Mouse (Mus musculus): Measurements from ENCODE around the gene Eif3l.
A peak's percentile ranks its signal among the peaks of the same experiment; 100 is the strongest.

The Eif3l gene

GRCm38 (mm10) chr15:79093083-79093839 is 18.3 kb downstream of the Eif3l start:
- peak; percentile 75 for DNase-seq (ENCODE audit: low read depth, low spot score)

GRCm38 (mm10) chr15:79095483-79095882 is 20.5 kb downstream of the Eif3l start:
- peak; percentile 37 for DNase-seq (ENCODE audit: low read depth, low spot score)

GRCm38 (mm10) chr15:79096556-79096955 is 21.6 kb downstream of the Eif3l start:
- DNase-seq (ENCODE audit: low read depth, low spot score) = no peak

- DNase-seq (ENCODE audit: low read depth, low spot score) = no peak
These were observed 22.2 kb downstream of the Eif3l start for GRCm38 (mm10) chr15:79097135-79097534.

GRCm38 (mm10) chr15:79097611-79098025 is 22.6 kb downstream of the Eif3l start:
- peak; percentile 94 for DNase-seq (ENCODE audit: low read depth, low spot score)

GRCm38 (mm10) chr15:79098220-79098619 is 23.2 kb downstream of the Eif3l start:
- DNase-seq (ENCODE audit: low read depth, low spot score) = no peak

- DNase-seq (ENCODE audit: low read depth, low spot score) = no peak
These were observed 23.9 kb downstream of the Eif3l start for GRCm38 (mm10) chr15:79098868-79099267.

GRCm38 (mm10) chr15:79099456-79099855 is 24.5 kb downstream of the Eif3l start:
- no peak for DNase-seq (ENCODE audit: low read depth, low spot score)

GRCm38 (mm10) chr15:79100391-79100790 is 25.4 kb downstream of the Eif3l start:
- DNase-seq (ENCODE audit: low read depth, low spot score) = no peak

- peak; percentile 76 for DNase-seq (ENCODE audit: low read depth, low spot score)
These were observed 26.6 kb downstream of the Eif3l start for GRCm38 (mm10) chr15:79101531-79101930.

- DNase-seq (ENCODE audit: low read depth, low spot score) = peak; percentile 78
These were observed 28.3 kb downstream of the Eif3l start for GRCm38 (mm10) chr15:79103264-79103663.

- DNase-seq (ENCODE audit: low read depth, low spot score) = no peak
These were observed 30.8 kb downstream of the Eif3l start for GRCm38 (mm10) chr15:79105804-79106203.

GRCm38 (mm10) chr15:79107966-79108365 is 33.0 kb downstream of the Eif3l start:
- peak; percentile 50 for DNase-seq (ENCODE audit: low read depth, low spot score)

GRCm38 (mm10) chr15:79108421-79109320 is 33.7 kb downstream of the Eif3l start, which contains the start of gene Micall1:
TSS of gene Micall1 (plus strand) at chr15:79108898.
- peak; percentile 79 for DNase-seq (ENCODE audit: low read depth, low spot score)

- DNase-seq (ENCODE audit: low read depth, low spot score) = peak; percentile 37
These were observed 34.4 kb downstream of the Eif3l start for GRCm38 (mm10) chr15:79109321-79109934.

GRCm38 (mm10) chr15:79110031-79110430 is 35.1 kb downstream of the Eif3l start:
- no peak for DNase-seq (ENCODE audit: low read depth, low spot score)

GRCm38 (mm10) chr15:79110528-79110927 is 35.5 kb downstream of the Eif3l start:
- DNase-seq (ENCODE audit: low read depth, low spot score) = no peak

- no peak for DNase-seq (ENCODE audit: low read depth, low spot score)
These were observed 36.8 kb downstream of the Eif3l start for GRCm38 (mm10) chr15:79111774-79112173.

GRCm38 (mm10) chr15:79115276-79115675 is 40.3 kb downstream of the Eif3l start:
- no peak for DNase-seq (ENCODE audit: low read depth, low spot score)

- DNase-seq (ENCODE audit: low read depth, low spot score) = no peak
These were observed 44.5 kb downstream of the Eif3l start for GRCm38 (mm10) chr15:79119491-79119890.

- no peak for DNase-seq (ENCODE audit: low read depth, low spot score)
These were observed 47.1 kb downstream of the Eif3l start for GRCm38 (mm10) chr15:79122119-79122518.

GRCm38 (mm10) chr15:79122546-79122945 is 47.6 kb downstream of the Eif3l start:
- no peak for DNase-seq (ENCODE audit: low read depth, low spot score)

Measured in brain, adult 2 months (tissue).